Mouse (Mus musculus) erythroblast, embryonic 14.5 days (primary cell): ENCODE data around the gene Ptprn2. TPM values are rescaled to one million over a fixed set of nuclear protein-coding genes. Genes with fewer than 3 reads are reported as not detected.
"Not testable (repeated sequence)": the region's sequence is repeated elsewhere in the genome, so short reads cannot be mapped to it uniquely, and the experiment has no call there.

Source experiments
- H3K27me3 ChIP-seq: 2 replicates; pipeline ENCODE4 v1.6.1; 2012; ENCODE audit warnings: inconsistent platforms; ENCODE audit not compliant: control insufficient read depth
- H3K36me3 ChIP-seq: 2 replicates; pipeline ENCODE4 v1.6.1; 2012; ENCODE audit warnings: mild to moderate bottlenecking, inconsistent platforms; ENCODE audit not compliant: control insufficient read depth
- H3K4me1 ChIP-seq: 2 replicates; pipeline ENCODE4 v1.6.1; 2012; ENCODE audit warnings: inconsistent platforms; ENCODE audit not compliant: control insufficient read depth
- H3K4me3 ChIP-seq: replicated peaks from 2 replicates; pipeline ENCODE3; 2012; ENCODE audit warnings: moderate library complexity, mild to moderate bottlenecking, inconsistent platforms
- H3K9me3 ChIP-seq: 2 replicates; pipeline ENCODE4 v1.6.1; 2012; ENCODE audit warnings: low read length, inconsistent platforms, mixed read lengths; ENCODE audit not compliant: control insufficient read depth
- GATA1 ChIP-seq: IDR thresholded peaks from 2 replicates; pipeline ENCODE4 v1.6.1; 2012; ENCODE audit warnings: low read length, inconsistent platforms, mixed read lengths
- TAL1 ChIP-seq: IDR thresholded peaks from 3 replicates; pipeline ENCODE4 v1.6.1; 2012; ENCODE audit warnings: low read length, inconsistent platforms, mixed read lengths
- polyA plus RNA-seq: library from polyadenylated mRNA; stranded (reverse); fragments of >175 nt; gene quantifications from 2 replicates; pipeline ENCODE4 v1.2.3, GENCODE M21; 2012

Gene Ptprn2
- polyA plus RNA-seq, 1 experiment: 0.03 TPM

DNA sequence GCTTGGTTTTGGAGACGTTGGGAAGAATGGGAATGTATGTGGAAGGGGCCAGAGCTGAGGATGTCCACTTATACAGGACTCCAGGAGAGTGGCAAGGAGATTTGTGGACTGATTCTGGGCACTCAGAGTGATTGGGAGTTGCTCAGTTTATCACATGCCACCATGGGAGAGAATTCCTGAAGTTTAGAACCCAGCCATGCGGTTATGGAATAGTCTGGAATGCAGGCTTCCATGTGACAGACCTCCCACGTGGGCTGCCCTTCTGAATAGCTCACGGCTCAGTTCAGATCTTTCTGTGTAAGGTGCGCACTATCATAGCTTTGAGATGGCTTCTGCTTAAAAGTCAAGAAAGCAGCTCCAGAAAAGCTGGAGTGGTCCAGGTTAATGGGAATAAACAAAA lies 88.6 kb downstream of the Ptprn2 start:
- Histone ChIP-seq H3K27me3 (no peaks in the 10 kb centered on the region), H3K36me3 (no peaks in the 10 kb centered on the region), H3K9me3 (no peaks in the 10 kb centered on the region), H3K4me1 (no peaks in the 10 kb centered on the region), H3K4me3 (no peak overlapping the region)
- no peak for TF ChIP-seq GATA1
- no peak for TF ChIP-seq TAL1

DNA sequence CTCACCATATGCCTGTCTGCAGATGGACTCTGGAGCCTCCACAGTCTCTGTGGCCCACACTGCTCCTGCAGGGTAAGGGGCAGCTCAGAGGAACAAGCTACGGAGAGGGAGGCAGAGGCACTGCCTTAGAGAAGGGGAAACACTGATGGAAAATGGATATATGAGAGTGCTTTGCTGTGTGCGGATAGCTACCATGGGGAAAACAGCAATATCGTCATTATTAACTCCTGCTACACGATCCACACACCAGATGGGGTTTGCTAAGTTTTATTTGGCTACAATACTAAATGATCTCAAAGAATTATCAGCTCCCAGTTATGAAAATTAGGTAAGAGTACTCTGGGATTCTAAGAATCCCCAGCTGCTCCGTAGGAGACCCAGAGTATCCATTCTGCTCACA lies 89.2 kb downstream of the Ptprn2 start:
- Histone ChIP-seq H3K4me1 (no peaks in the 10 kb centered on the region), H3K27me3 (no peaks in the 10 kb centered on the region), H3K4me3 (no peak overlapping the region), H3K36me3 (no peaks in the 10 kb centered on the region), H3K9me3 (no peaks in the 10 kb centered on the region)
- TF ChIP-seq TAL1: no peak
- TF ChIP-seq GATA1: no peak

DNA sequence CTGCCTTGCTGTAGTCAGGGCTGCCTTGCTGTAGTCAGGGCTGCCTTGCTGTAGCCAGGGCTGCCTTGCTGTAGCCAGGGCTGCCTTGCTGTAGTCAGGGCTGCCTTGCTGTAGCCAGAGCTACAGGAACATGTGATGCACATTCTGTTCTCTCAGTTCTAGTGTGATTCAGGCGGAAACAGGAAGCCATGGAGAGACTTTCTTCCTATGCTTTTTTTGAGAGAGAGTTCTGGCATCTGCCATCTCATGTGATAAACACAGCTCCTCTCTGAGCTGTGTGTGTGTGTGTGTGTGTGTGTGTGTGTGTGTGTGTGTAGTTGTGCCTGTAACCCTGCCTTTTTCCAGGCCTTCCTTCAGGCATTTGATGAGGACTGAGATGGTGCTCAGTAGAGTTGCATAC lies 92.4 kb downstream of the Ptprn2 start:
- not testable (repeated sequence) for H3K36me3 ChIP-seq, H3K4me3 ChIP-seq, H3K9me3 ChIP-seq, H3K27me3 ChIP-seq, H3K4me1 ChIP-seq

DNA sequence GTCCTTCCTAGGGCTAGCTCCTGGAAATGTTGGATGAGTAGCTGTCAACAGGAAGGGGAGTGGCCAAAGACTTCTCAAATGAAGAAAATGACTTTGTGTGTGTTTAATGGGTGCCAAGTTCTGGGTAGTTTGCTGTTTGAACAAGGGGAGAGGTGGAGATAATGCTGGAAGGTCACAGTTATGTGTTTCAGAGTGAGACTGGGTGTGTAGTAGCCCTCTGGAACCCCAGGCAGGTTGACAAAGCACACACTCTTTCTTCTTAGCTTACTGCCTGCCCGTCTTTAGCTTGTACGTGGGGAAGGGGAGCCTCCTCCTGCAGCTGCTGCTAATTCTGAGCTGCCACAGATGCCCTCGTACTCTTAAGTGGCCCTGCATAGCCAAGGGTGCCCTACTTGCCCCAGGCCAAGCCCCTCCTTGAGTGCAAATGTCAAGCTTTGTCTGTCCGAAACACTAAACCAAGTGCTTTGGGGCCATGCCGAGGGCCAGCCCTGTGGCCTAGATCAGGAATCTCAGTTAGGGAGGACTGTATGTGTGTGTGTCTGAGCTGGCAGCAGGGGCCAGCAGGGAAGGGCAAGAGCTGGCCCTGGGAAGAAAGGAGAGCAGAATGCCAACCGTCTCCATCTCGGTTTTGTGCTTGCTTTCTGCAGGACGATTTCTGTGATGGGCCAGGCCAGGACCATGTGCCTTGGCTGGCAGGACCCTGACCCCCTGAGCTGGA lies 95.5 kb downstream of the Ptprn2 start:
- Histone ChIP-seq H3K4me3 (no peak overlapping the region), H3K4me1 (no peaks in the 10 kb centered on the region), H3K27me3 (no peaks in the 10 kb centered on the region), H3K9me3 (no peaks in the 10 kb centered on the region), H3K36me3 (no peaks in the 10 kb centered on the region)
- no peak for TF ChIP-seq GATA1
- TF ChIP-seq TAL1: no peak

DNA sequence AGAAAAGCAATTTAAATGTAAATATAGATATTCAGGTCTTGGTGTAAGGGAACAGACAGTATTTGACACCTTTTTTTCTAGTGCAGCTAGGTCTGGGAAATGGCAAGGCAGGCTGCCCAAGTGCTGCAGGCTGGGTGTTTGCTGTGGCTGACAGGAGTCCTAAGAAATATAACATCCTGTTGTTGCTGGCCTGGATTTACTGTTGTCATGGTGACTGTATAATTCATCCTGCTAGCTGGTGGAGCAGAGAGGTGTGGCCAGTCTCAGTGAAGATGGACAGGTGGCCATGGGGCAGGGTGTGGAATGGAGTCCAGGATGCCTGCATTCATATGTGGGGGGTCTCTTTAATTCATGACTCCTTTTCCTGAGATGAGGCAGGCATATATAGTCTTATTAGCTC lies 96.3 kb downstream of the Ptprn2 start:
- Histone ChIP-seq H3K4me1 (no peaks in the 10 kb centered on the region), H3K36me3 (no peaks in the 10 kb centered on the region), H3K9me3 (no peaks in the 10 kb centered on the region), H3K4me3 (no peak overlapping the region), H3K27me3 (no peaks in the 10 kb centered on the region)
- TF ChIP-seq GATA1 (no peak), TAL1 (no peak)

DNA sequence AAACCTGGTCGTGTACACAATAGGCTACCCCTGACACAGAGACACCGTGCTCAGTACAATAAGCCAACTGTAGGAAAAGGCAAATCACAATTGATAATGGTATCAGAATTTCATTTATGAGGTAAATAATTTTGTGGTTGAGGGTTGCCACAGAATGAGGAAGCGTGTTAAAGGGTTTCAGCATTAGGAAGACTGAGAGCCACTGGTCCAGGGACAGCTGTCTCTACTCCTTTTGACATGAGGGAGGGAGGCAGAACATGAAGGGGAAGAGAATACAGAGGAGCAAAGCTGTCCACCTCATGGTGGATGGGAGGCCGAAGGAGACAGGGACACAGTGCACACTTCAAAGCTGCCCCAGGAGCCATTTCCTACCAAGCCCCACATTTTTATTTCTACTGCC lies 97.3 kb downstream of the Ptprn2 start:
- no peaks in the 10 kb centered on the region for H3K27me3 ChIP-seq
- H3K9me3 ChIP-seq: no peaks in the 10 kb centered on the region
- TF ChIP-seq TAL1 (no peak), GATA1 (no peak)
- no peaks in the 10 kb centered on the region for H3K36me3 ChIP-seq
- no peak overlapping the region for H3K4me3 ChIP-seq
- H3K4me1 ChIP-seq: no peaks in the 10 kb centered on the region

DNA sequence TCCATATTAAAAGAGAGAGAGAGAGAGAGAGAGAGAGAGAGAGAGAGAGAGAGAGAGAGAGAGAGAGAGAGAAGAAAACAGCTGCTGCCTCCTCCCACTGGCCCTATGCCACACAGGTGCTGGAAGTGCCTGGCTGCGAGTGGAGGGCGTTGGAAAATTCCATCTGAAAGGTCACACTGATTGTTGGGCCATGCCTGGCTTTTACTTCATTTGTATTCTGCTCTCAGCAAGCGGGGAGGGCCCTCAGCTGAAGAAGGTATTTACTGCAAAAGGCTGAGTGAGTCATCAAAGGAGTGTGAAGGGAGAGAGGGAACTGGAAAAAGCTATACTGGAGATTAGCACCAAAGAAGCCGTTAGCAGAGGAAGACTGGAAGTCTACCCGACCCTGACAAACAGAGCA lies 99.5 kb downstream of the Ptprn2 start:
- no peaks in the 10 kb centered on the region for H3K27me3 ChIP-seq
- no peak overlapping the region for H3K4me3 ChIP-seq
- H3K36me3 ChIP-seq: no peaks in the 10 kb centered on the region
- no peaks in the 10 kb centered on the region for H3K4me1 ChIP-seq
- TF ChIP-seq TAL1 (no peak), GATA1 (no peak)
- H3K9me3 ChIP-seq: no peaks in the 10 kb centered on the region

DNA sequence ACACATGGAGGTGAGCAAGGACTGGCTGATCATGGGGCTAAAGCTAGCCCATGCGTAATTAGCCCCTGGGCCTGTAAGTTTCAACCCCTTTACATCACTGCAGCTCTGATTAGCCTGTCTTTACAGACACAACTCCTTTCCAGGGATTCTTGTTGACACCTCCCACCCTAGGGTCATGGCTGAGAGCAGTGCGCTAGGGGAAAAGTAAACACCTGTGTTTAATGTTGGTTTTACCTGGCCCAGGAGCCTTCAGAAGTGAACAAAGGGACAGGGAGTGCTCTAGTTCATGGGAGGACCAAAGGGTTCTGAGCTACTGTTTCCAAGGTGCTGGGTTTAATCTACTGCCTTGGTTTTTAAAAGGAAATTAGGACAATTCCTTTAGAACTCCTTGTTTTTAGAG lies 100.6 kb downstream of the Ptprn2 start:
- H3K4me1 ChIP-seq: no peaks in the 10 kb centered on the region
- TF ChIP-seq TAL1: no peak
- no peak for TF ChIP-seq GATA1
- no peaks in the 10 kb centered on the region for H3K9me3 ChIP-seq
- no peak overlapping the region for H3K4me3 ChIP-seq
- H3K27me3 ChIP-seq: no peaks in the 10 kb centered on the region
- H3K36me3 ChIP-seq: no peaks in the 10 kb centered on the region

DNA sequence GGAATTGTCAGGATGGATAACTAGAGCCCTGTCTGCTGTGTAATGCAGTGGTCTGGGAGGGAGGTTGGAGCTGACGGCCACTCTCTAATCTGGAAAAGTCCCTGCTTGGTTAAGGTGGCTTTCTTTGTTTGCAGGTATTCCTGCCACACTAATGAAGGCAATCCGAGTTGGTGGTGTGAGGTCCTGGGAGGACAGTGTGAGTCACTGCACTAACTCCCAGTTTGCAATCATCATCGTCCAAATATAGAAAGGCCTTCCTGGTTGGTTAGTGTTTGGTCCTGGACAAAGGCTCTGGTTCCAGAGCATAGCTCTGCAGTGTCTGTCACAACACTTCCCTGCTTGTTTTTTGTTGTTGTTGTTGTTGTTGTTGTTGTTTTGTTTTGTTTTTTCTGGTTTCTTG lies 102.0 kb downstream of the Ptprn2 start:
- Histone ChIP-seq H3K9me3 (no peaks in the 10 kb centered on the region), H3K36me3 (no peaks in the 10 kb centered on the region), H3K4me3 (no peak overlapping the region), H3K27me3 (no peaks in the 10 kb centered on the region), H3K4me1 (no peaks in the 10 kb centered on the region)
- TF ChIP-seq TAL1 (no peak), GATA1 (no peak)

DNA sequence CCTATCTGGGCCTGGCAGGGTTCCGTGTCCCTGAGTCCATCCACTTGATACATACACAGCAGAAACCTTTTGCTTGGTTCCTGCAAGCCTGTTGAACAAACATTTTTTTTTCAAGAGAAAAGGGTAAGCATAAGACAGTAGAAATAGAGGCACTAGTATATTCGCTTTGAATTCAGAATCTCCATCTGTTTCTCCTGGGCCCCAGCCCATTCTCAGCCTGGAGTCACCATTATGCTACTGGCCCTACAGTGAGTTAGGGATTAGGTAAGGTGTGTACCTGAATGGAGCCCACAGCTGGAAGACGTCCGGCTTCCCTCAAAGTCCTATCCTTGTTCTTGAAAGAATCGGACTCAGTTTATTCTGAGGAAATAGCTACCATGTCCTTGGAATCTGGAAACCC lies 104.6 kb downstream of the Ptprn2 start:
- Histone ChIP-seq H3K36me3 (no peaks in the 10 kb centered on the region), H3K27me3 (no peaks in the 10 kb centered on the region), H3K9me3 (no peaks in the 10 kb centered on the region), H3K4me3 (no peak overlapping the region), H3K4me1 (no peaks in the 10 kb centered on the region)
- TF ChIP-seq TAL1 (no peak), GATA1 (no peak)
